Mouse (Mus musculus) forebrain, embryonic 16.5 days (tissue): Measurements from ENCODE around the gene Fadd. TPM values are rescaled to one million over a fixed set of nuclear protein-coding genes. Genes with fewer than 3 reads are reported as not detected.
A peak's percentile ranks its signal among the peaks of the same experiment; 100 is the strongest.

Experiments used
- ATAC-seq: fragments of 200-750 bp; cut with Nextera tagmentation; 2 replicates; pipeline ENCODE4 v1.8.0; 2017; ENCODE audit warnings: mild to moderate bottlenecking, moderate library complexity
- H3K27ac ChIP-seq: fragments of 300-500 bp; sonication (generic); 2 replicates; pipeline ENCODE4 v1.5.1; 2014; ENCODE audit warnings: low read length, control low read depth
- H3K27me3 ChIP-seq: fragments of 300-500 bp; sonication (generic); replicated peaks from 2 replicates; pipeline ENCODE4 v1.6.1; 2014; ENCODE audit warnings: low read length; ENCODE audit not compliant: control insufficient read depth, insufficient read depth
- H3K36me3 ChIP-seq: fragments of 300-500 bp; sonication (generic); 2 replicates; pipeline ENCODE4 v1.6.1; 2014; ENCODE audit not compliant: control insufficient read depth, insufficient read depth
- H3K4me1 ChIP-seq: fragments of 300-500 bp; sonication (generic); replicated peaks from 2 replicates; pipeline ENCODE4 v1.6.1; 2014; ENCODE audit warnings: low read length; ENCODE audit not compliant: control insufficient read depth, insufficient read depth
- H3K4me2 ChIP-seq: fragments of 300-500 bp; sonication (generic); 2 replicates; pipeline ENCODE4 v1.6.1; 2014; ENCODE audit warnings: mild to moderate bottlenecking, low read length, control low read depth
- H3K4me3 ChIP-seq: fragments of 300-500 bp; sonication (generic); replicated peaks from 2 replicates; pipeline ENCODE4 v1.5.1; 2014; ENCODE audit warnings: mild to moderate bottlenecking, low read length, control low read depth
- H3K9ac ChIP-seq: fragments of 300-500 bp; sonication (generic); replicated peaks from 2 replicates; pipeline ENCODE4 v1.6.1; 2014; ENCODE audit warnings: low read depth, low read length, control low read depth
- H3K9me3 ChIP-seq: fragments of 300-500 bp; sonication (generic); 2 replicates; pipeline ENCODE4 v1.6.1; 2016; ENCODE audit warnings: low read length; ENCODE audit not compliant: control insufficient read depth
- WGBS: fragments of 180-500 bp; shearing (Covaris S2); extraction: QIAGEN DNeasy Blood & Tissue Kit; methylation state at CpG from one replicate; pipeline ENCODE4 v1.1.7; 2014; 5-methylcytosine and 5-hydroxymethylcytosine counted together
- polyA plus RNA-seq: library from polyadenylated mRNA; unstranded; fragments of >200 nt; fragmentation: Nextera tagmentation; extraction: Ambion mirVana; gene quantifications from 2 replicates; pipeline ENCODE4 v1.2.1, GENCODE M21; 2015

Fadd gene
- polyA plus RNA-seq: 5.2 and 5.8 TPM in 2 replicates

DNA sequence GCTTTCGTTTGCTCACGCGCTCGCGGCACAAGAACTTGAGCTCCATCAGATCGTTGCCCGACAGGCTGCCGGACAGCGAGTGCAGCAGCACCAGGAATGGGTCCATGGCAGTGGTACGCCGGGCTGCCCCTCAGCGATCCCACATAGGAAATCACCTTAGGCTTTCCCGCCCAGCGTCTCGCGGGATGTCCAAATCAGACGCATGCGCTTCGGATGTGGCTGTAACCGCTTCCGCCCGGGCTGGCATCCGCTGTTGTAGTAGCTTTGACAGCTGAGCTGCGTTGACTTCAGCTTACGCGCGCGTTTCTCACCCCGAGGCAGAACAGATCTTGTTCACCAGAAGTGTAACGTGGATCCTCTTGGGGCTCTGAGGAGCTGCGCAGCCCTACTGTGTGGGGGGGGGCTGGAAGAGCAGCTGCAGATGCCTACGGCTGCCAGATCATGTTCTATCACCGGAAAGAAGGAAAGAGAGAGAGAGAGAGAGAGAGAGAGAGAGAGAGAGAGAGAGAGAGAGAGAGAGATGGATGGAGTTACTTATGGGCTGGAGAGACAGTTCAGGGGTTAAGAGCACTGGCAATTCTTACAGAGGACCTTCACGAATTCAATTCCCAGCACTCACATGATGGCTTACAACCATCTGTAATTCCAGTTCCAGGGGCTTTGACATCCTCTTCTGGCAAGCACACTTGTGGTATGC lies at the start of gene Fadd:
Fadd (minus strand) TSS at position 180 of the 697 bp plus-strand sequence.
- Histone ChIP-seq H3K9ac (peak within 1 kb of the TSS; percentile 70), H3K36me3 (no peaks in the 10 kb centered on the region), H3K4me2 (peak within 1 kb of the TSS; percentile 91), H3K27me3 (no peaks in the 10 kb centered on the region), H3K9me3 (no peaks in the 10 kb centered on the region), H3K27ac (peak within 1 kb of the TSS; percentile 78), H3K4me1 (peaks cover 16% of the 10 kb centered on the region), H3K4me3 (peak within 1 kb of the TSS; percentile 62)
- 2% methylated on average over 34 of the region's 34 CpGs for WGBS
- ATAC-seq: peak; percentile 92

DNA sequence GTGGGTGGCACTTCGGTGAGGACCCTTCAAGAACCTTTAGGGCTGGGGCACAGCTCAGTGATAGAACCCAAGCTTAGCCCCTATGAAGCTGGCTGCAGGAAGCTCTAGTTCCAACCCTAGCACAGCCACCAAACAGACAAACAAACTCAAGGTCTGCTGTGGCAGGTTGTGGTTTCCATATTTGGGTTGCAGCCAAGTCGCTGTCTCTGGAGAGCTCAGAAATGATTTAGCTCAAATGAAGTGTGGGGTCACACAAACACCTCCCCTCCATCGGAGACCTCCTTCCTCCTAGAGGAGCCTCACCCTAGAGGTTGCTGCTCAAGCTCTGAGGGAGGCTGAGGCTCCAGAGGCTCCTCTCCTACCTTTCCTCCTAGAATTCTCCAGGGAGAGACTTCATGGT lies 48.4 kb upstream of the Fadd start:
- H3K4me3 ChIP-seq: no peak overlapping the region
- H3K27me3 ChIP-seq: no peaks in the 10 kb centered on the region
- H3K4me2 ChIP-seq: no peak overlapping the region
- H3K36me3 ChIP-seq: no peaks in the 10 kb centered on the region
- H3K27ac ChIP-seq: no peak overlapping the region
- WGBS: 83% methylated on average over 3 of the region's 3 CpGs
- no peaks in the 10 kb centered on the region for H3K9me3 ChIP-seq
- no peak overlapping the region for H3K9ac ChIP-seq
- no peak for ATAC-seq
- peaks cover 23% of the 10 kb centered on the region for H3K4me1 ChIP-seq

DNA sequence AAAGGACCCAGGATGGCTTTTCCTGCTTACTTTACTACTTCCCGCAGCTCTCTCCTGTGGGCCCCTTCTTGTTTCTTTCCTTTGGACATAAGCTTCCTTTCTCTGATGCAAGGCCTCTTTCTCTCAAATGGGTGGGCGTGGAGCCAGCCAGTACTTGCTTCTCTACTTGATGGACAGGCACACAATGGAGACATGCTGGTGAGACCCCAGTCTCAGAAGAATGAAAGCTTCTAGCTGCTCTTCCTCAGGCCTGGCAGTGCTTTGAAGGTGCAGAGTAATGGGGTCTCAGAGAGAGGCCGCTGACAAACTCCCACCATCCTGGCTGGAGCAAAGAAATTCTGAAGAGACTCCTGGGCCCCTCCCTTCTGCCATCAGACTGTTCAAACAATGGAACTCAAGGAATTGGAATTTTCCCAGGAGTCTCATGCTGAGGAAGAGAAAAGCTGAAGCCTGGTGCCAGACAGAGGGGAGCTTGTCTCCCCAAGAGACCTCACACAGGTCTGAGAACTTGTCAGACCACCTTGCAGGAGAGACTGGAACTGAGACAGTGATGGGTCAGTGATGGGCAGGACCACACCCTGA lies 46.2 kb upstream of the Fadd start:
- H3K4me2 ChIP-seq: no peak overlapping the region
- 0% methylated on average over 3 of the region's 3 CpGs for WGBS

DNA sequence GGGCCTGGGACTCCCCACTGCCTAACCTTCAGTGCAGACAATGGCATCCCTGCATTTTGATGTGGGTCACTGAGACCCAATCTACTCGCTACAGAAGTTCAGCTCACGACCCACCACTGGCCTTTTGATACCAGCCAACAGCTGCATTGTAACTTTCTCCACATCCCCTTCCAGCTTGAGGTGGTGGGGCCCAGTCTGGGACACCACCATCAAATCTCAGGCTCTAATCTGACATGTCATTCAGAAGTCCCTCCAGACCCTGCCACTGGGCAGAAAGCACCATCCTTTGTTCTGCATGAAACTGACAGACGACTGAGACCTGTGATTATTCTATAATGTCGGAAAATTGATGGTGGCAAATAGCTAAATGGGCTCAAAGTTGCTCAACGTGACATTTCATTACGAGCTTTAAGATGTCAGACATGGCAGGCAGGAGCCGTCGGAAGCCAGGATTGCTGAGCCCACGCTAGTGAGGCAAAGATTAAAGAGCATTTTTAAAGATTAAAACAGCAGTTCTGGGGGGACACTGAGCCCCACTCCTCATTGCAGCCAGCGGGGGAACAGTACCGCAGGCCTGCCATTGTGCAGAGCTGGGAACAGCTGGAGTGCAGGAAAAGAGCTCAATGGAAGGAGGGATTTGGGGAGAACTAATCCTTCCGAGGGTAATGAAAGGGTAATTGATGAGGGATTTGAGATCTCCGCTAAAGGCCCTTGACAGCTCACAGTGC lies 45.5 kb upstream of the Fadd start:
- no peaks in the 10 kb centered on the region for H3K27me3 ChIP-seq
- no peaks in the 10 kb centered on the region for H3K36me3 ChIP-seq
- no peak overlapping the region for H3K4me3 ChIP-seq
- H3K27ac ChIP-seq: peak overlapping the region; percentile 60
- H3K4me2 ChIP-seq: no peak overlapping the region
- peaks cover 23% of the 10 kb centered on the region for H3K4me1 ChIP-seq
- 6% methylated on average over 13 of the region's 13 CpGs for WGBS
- no peak overlapping the region for H3K9ac ChIP-seq
- peak; percentile 83 for ATAC-seq
- H3K9me3 ChIP-seq: no peaks in the 10 kb centered on the region

More for the DNA sequence above, 46.2 kb upstream of the Fadd start:
- no peak overlapping the region for H3K9ac ChIP-seq
- H3K27me3 ChIP-seq: no peaks in the 10 kb centered on the region
- no peaks in the 10 kb centered on the region for H3K36me3 ChIP-seq
- H3K4me1 ChIP-seq: peaks cover 23% of the 10 kb centered on the region
- H3K9me3 ChIP-seq: no peaks in the 10 kb centered on the region
- H3K27ac ChIP-seq: peak overlapping the region; percentile 60
- H3K4me3 ChIP-seq: no peak overlapping the region
- peak; percentile 85 for ATAC-seq

DNA sequence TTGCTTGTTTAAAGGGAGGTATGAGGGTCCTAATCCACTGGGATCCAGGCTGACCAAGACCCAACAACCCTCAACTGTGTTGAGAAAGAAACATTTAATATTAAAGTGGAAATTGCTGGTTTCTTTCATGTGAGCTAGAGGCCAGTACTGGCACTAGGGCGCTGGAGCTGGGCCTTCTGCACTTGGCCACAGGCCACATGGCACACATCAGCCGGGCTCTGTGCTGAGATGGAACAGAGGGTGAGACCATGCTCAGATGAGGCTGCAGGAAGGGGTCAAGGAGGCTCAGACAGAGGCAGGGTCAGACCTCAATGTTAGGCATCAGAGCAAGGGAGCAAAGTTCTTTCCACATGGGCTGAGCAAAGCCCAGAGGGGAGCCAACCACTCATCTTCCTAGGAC lies 43.8 kb upstream of the Fadd start:
- ATAC-seq: no peak
- peaks cover 27% of the 10 kb centered on the region for H3K4me1 ChIP-seq
- H3K36me3 ChIP-seq: no peaks in the 10 kb centered on the region
- H3K4me2 ChIP-seq: no peak overlapping the region
- 47% methylated on average over 2 of the region's 2 CpGs for WGBS
- no peak overlapping the region for H3K9ac ChIP-seq
- no peaks in the 10 kb centered on the region for H3K9me3 ChIP-seq
- H3K27me3 ChIP-seq: no peaks in the 10 kb centered on the region
- H3K27ac ChIP-seq: no peak overlapping the region
- no peak overlapping the region for H3K4me3 ChIP-seq

DNA sequence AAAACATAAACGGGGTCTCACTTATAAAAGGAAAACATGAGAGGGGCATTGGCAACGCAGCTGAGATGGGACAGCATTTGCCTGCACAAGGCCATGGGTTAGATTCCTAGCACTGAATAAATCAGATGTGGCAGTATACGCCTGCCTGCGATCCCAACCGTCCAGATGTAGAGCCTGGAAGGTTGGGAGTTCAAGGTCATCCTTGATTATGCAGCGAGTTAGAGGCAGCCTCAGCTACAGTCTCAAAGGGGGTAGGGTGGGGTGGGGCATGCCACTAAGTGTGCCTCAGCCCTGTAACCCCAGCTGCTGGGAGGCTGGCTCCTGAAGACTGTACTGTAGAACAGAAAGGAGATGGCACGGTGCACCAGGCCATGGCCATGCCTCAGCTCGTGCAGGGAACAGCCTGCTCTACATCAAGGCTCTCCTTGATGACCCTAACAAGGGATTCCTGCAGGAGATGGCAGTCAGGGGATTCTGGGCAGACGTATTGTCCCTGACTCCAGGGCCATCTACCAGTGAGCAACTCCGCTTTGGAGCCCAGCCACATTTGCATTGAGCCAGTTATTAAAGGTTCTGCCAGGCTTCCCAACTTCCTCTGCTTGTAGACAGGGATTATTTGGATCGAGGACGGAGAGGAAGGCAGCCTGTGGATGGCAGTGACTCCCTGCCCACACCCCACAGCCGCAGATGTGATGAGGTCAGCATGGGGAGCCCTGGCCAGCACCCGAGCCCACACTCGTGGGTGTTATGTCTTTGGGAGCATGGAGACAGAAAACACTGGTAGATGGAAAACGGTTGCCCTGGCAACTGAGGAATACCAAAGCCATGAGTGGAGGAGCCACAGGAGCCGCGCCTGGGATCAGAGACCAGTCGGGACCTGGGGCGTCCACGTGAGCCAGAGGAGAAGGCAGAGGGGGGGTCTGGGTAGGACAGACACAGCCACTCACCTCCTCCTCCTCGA lies 38.7 kb upstream of the Fadd start:
- Histone ChIP-seq H3K27me3 (no peaks in the 10 kb centered on the region), H3K9me3 (no peaks in the 10 kb centered on the region), H3K9ac (no peak overlapping the region), H3K27ac (no peak overlapping the region), H3K4me3 (no peak overlapping the region), H3K4me2 (no peak overlapping the region), H3K4me1 (peaks cover 6% of the 10 kb centered on the region), H3K36me3 (no peaks in the 10 kb centered on the region)
- peak; percentile 28; the same call in 1 of the 2 replicates for ATAC-seq
- WGBS: 67% methylated on average over 22 of the region's 22 CpGs

DNA sequence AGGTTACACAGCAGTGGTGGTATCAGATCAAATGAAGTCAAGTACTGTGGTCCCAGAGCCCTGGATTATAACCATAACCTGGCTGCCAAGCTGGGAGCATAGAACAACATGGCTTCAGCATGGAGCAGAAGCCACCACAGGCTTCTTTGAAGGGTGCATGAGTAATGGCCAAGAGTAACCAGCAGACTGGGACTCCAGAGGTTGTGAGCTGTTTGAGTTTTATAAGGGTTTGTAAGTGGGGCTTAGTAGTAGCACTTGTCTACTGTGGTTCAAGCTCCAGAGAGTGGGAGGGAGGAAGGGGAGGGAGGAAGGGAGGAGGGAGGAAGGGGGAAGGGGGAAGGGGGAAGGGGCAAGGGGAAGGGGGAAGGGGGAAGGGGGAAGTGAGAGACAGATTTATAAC lies 38.1 kb upstream of the Fadd start:
- H3K4me3 ChIP-seq: no peak overlapping the region
- no peaks in the 10 kb centered on the region for H3K9me3 ChIP-seq
- no peak overlapping the region for H3K4me2 ChIP-seq
- ATAC-seq: no peak
- H3K4me1 ChIP-seq: peaks cover 5% of the 10 kb centered on the region
- no peaks in the 10 kb centered on the region for H3K27me3 ChIP-seq
- no peak overlapping the region for H3K27ac ChIP-seq
- no peaks in the 10 kb centered on the region for H3K36me3 ChIP-seq
- H3K9ac ChIP-seq: no peak overlapping the region

DNA sequence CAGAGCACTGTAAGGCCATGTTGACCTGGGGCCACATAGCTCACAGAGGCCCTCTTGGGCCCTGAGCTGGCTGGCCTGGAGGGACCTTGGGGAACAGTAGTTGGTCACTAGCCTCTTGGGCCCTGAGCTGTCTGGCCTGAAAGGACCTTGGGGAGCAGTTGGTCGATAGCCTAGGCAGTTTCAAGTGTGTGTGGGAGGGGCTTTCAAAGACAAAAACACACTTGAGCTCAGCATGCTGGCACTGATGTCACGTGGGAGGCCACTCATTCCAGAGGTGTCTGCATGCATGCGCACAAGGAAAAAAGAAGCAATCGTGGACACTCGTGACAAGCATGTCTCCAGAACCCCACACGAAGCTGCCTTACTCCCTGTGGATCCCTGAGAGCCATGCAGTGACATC lies 33.1 kb upstream of the Fadd start:
- H3K4me1 ChIP-seq: no peaks in the 10 kb centered on the region; the same call in 1 of the 2 replicates
- H3K4me2 ChIP-seq: no peak overlapping the region
- no peak overlapping the region for H3K9ac ChIP-seq
- 71% methylated on average over 6 of the region's 6 CpGs for WGBS
- no peaks in the 10 kb centered on the region for H3K27me3 ChIP-seq
- H3K4me3 ChIP-seq: no peak overlapping the region
- H3K9me3 ChIP-seq: no peaks in the 10 kb centered on the region
- no peak overlapping the region for H3K27ac ChIP-seq
- ATAC-seq: no peak
- no peaks in the 10 kb centered on the region for H3K36me3 ChIP-seq
